Mouse (Mus musculus): ENCODE results near the gene Phtf2. TPM values are rescaled to one million over a fixed set of nuclear protein-coding genes. Genes with fewer than 3 reads are reported as not detected.

Phtf2 gene
- polyA plus RNA-seq, 1 experiment = 3.6 TPM

- Histone ChIP-seq H3K36me3 (ENCODE audit: control insufficient read depth, insufficient read depth) (no peaks in the 10 kb centered on the region), H3K27me3 (ENCODE audit: control insufficient read depth, insufficient read depth, insufficient read length) (no peaks in the 10 kb centered on the region), H3ac (ENCODE audit: control insufficient read depth, insufficient read length) (no peak overlapping the region), H3K4me3 (peak overlapping the region; percentile 61), H3K4me2 (ENCODE audit: low read depth) (peak overlapping the region; percentile 69), H3K79me2 (ENCODE audit: control insufficient read depth, insufficient read depth) (peaks cover 40% of the 10 kb centered on the region)
- TF ChIP-seq USF1 (IDR thresholded peaks at IDR 0.05; ENCODE audit: low read depth) (peak; percentile 52), CEBPB (IDR thresholded peaks at IDR 0.05; ENCODE audit: insufficient read depth, poor library complexity, severe bottlenecking) (no peak), POLR2A (IDR thresholded peaks at IDR 0.05; ENCODE audit: insufficient read length, low read depth) (no peak)
These were observed 2.2 kb upstream of the Phtf2 start for GRCm38 (mm10) chr5:20884036-20884620.

GRCm38 (mm10) chr5:20880797-20881775 is 838 bp downstream of the Phtf2 start:
- Histone ChIP-seq H3K4me2 (ENCODE audit: low read depth) (peak overlapping the region; percentile 92), H3ac (ENCODE audit: control insufficient read depth, insufficient read length) (peak overlapping the region; percentile 80), H3K4me3 (peak overlapping the region; percentile 61), H3K36me3 (ENCODE audit: control insufficient read depth, insufficient read depth) (no peaks in the 10 kb centered on the region), H3K79me2 (ENCODE audit: control insufficient read depth, insufficient read depth) (peaks cover 37% of the 10 kb centered on the region), H3K27me3 (ENCODE audit: control insufficient read depth, insufficient read depth, insufficient read length) (no peaks in the 10 kb centered on the region)
- TF ChIP-seq MYOG (IDR thresholded peaks at IDR 0.05; ENCODE audit: control insufficient read depth in 1 of 3, insufficient read depth in 1 of 3, insufficient read length in 2 of 3, low read depth in 2 of 3) (peak in 2 of 3 experiments; percentile 65 to 67), E2F4 (IDR thresholded peaks at IDR 0.05; ENCODE audit: insufficient read depth) (no peak), MYOD1 (IDR thresholded peaks at IDR 0.05; ENCODE audit: control insufficient read depth in 1 of 3, insufficient read length in 2 of 3, low read depth in 2 of 3) (peak in 2 of 3 experiments; percentile 42 to 57), USF1 (IDR thresholded peaks at IDR 0.05; ENCODE audit: low read depth) (no peak)

GRCm38 (mm10) chr5:20880386-20880785 is 1.5 kb downstream of the Phtf2 start:
- Histone ChIP-seq H3K27me3 (ENCODE audit: control insufficient read depth, insufficient read depth, insufficient read length) (no peaks in the 10 kb centered on the region), H3K36me3 (ENCODE audit: control insufficient read depth, insufficient read depth) (no peaks in the 10 kb centered on the region), H3K4me2 (ENCODE audit: low read depth) (peak overlapping the region; percentile 92), H3K79me2 (ENCODE audit: control insufficient read depth, insufficient read depth) (peaks cover 33% of the 10 kb centered on the region), H3K4me3 (peak overlapping the region; percentile 61), H3ac (ENCODE audit: control insufficient read depth, insufficient read length) (no peak overlapping the region)
- TF ChIP-seq POLR2AphosphoS2 (IDR thresholded peaks at IDR 0.05; ENCODE audit: insufficient read length, low read depth) (no peak), E2F4 (IDR thresholded peaks at IDR 0.05; ENCODE audit: insufficient read depth) (no peak), SRF (IDR thresholded peaks at IDR 0.05; ENCODE audit: control insufficient read depth, insufficient read length, low read depth) (no peak), CEBPB (IDR thresholded peaks at IDR 0.05; ENCODE audit: insufficient read depth, poor library complexity, severe bottlenecking) (no peak), MYOD1 (IDR thresholded peaks at IDR 0.05; ENCODE audit: control insufficient read depth in 1 of 3, insufficient read length in 2 of 3, low read depth in 2 of 3) (no peak), USF1 (IDR thresholded peaks at IDR 0.05; ENCODE audit: low read depth) (no peak)

GRCm38 (mm10) chr5:20876934-20877426 is 4.9 kb downstream of the Phtf2 start:
- no peak for TF ChIP-seq SRF (IDR thresholded peaks at IDR 0.05; ENCODE audit: control insufficient read depth, insufficient read length, low read depth)
- no peak for TF ChIP-seq MAX (IDR thresholded peaks at IDR 0.05; ENCODE audit: low read depth)
- no peak for TF ChIP-seq CEBPB (IDR thresholded peaks at IDR 0.05; ENCODE audit: insufficient read depth, poor library complexity, severe bottlenecking)
- no peak for TF ChIP-seq POLR2A (IDR thresholded peaks at IDR 0.05; ENCODE audit: insufficient read length, low read depth)
- TF ChIP-seq MYOG (IDR thresholded peaks at IDR 0.05; ENCODE audit: control insufficient read depth in 1 of 3, insufficient read depth in 1 of 3, insufficient read length in 2 of 3, low read depth in 2 of 3) = no peak
- no peak for TF ChIP-seq E2F4 (IDR thresholded peaks at IDR 0.05; ENCODE audit: insufficient read depth)
- no peak for TF ChIP-seq TCF3 (IDR thresholded peaks at IDR 0.05; ENCODE audit: insufficient read length, low read depth)
- no peak for TF ChIP-seq USF1 (IDR thresholded peaks at IDR 0.05; ENCODE audit: low read depth)
- TF ChIP-seq TCF12 (IDR thresholded peaks at IDR 0.05; ENCODE audit: insufficient read depth, poor library complexity, severe bottlenecking) = no peak
- no peak for TF ChIP-seq POLR2AphosphoS2 (IDR thresholded peaks at IDR 0.05; ENCODE audit: insufficient read length, low read depth)
- no peak for TF ChIP-seq REST (IDR thresholded peaks at IDR 0.05; ENCODE audit: insufficient read depth, insufficient read length)
- TF ChIP-seq MYOD1 (IDR thresholded peaks at IDR 0.05; ENCODE audit: control insufficient read depth in 1 of 3, insufficient read length in 2 of 3, low read depth in 2 of 3) = no peak
- Histone ChIP-seq H3K4me2 (ENCODE audit: low read depth) (no peak overlapping the region), H3K79me2 (ENCODE audit: control insufficient read depth, insufficient read depth) (peaks cover 13% of the 10 kb centered on the region), H3K36me3 (ENCODE audit: control insufficient read depth, insufficient read depth) (no peaks in the 10 kb centered on the region), H3ac (ENCODE audit: control insufficient read depth, insufficient read length) (no peak overlapping the region), H3K4me3 (no peak overlapping the region), H3K27me3 (ENCODE audit: control insufficient read depth, insufficient read depth, insufficient read length) (no peaks in the 10 kb centered on the region)

GRCm38 (mm10) chr5:20873146-20873545 is 8.8 kb downstream of the Phtf2 start:
- Histone ChIP-seq H3K79me2 (ENCODE audit: control insufficient read depth, insufficient read depth) (peaks cover 4% of the 10 kb centered on the region), H3K4me2 (ENCODE audit: low read depth) (no peak overlapping the region), H3ac (ENCODE audit: control insufficient read depth, insufficient read length) (no peak overlapping the region), H3K36me3 (ENCODE audit: control insufficient read depth, insufficient read depth) (no peaks in the 10 kb centered on the region), H3K4me3 (no peak overlapping the region), H3K27me3 (ENCODE audit: control insufficient read depth, insufficient read depth, insufficient read length) (no peaks in the 10 kb centered on the region)
- TF ChIP-seq MAX (IDR thresholded peaks at IDR 0.05; ENCODE audit: low read depth) = no peak
- no peak for TF ChIP-seq TCF12 (IDR thresholded peaks at IDR 0.05; ENCODE audit: insufficient read depth, poor library complexity, severe bottlenecking)
- TF ChIP-seq POLR2A (IDR thresholded peaks at IDR 0.05; ENCODE audit: insufficient read length, low read depth) = no peak
- TF ChIP-seq TCF3 (IDR thresholded peaks at IDR 0.05; ENCODE audit: insufficient read length, low read depth) = no peak
- no peak for TF ChIP-seq SRF (IDR thresholded peaks at IDR 0.05; ENCODE audit: control insufficient read depth, insufficient read length, low read depth)
- no peak for TF ChIP-seq E2F4 (IDR thresholded peaks at IDR 0.05; ENCODE audit: insufficient read depth)
- TF ChIP-seq POLR2AphosphoS2 (IDR thresholded peaks at IDR 0.05; ENCODE audit: insufficient read length, low read depth) = no peak
- TF ChIP-seq USF1 (IDR thresholded peaks at IDR 0.05; ENCODE audit: low read depth) = no peak
- no peak for TF ChIP-seq MYOG (IDR thresholded peaks at IDR 0.05; ENCODE audit: control insufficient read depth in 1 of 3, insufficient read depth in 1 of 3, insufficient read length in 2 of 3, low read depth in 2 of 3)
- TF ChIP-seq MYOD1 (IDR thresholded peaks at IDR 0.05; ENCODE audit: control insufficient read depth in 1 of 3, insufficient read length in 2 of 3, low read depth in 2 of 3) = no peak
- TF ChIP-seq REST (IDR thresholded peaks at IDR 0.05; ENCODE audit: insufficient read depth, insufficient read length) = no peak
- TF ChIP-seq CEBPB (IDR thresholded peaks at IDR 0.05; ENCODE audit: insufficient read depth, poor library complexity, severe bottlenecking) = no peak

Data from myocyte (in vitro differentiated cells).